ENCODE assay signal across 9 mouse cellular contexts in genomic region chr2:30891002-30891401, GRCm38 (mm10). TPM values are rescaled to one million over a fixed set of nuclear protein-coding genes. Genes with fewer than 3 reads are reported as not detected.
DNase-seq lines count a peak whose midpoint lies in the region; ATAC-seq and TF ChIP-seq lines count a peak whose summit lies in the region.
"Had no signal": no experiment of that assay in that cellular context is flagged by ENCODE, and none has a peak within 500 bp of the region (broad histone marks: within the 10 kb centered on the region; RNA-seq: fewer than 3 reads in every experiment).

No protein-coding gene starts in this region.

- ATAC-seq in intestine, postnatal 0 days: no peak
- ATAC-seq in intestine, embryonic 16.5 days: no peak
- ATAC-seq in midbrain, embryonic 14.5 days (ENCODE audit: low FRiP score, low TSS enrichment): no peak

- no peak overlapping the region for H3K27ac ChIP-seq in intestine, postnatal 0 days (ENCODE audit: low read depth, low read length)
- no peak overlapping the region for H3K27ac ChIP-seq in intestine, embryonic 16.5 days (ENCODE audit: low read length)
- no peak overlapping the region for H3K27ac ChIP-seq in left cerebral cortex, adult 2 months
- H3K27ac ChIP-seq in midbrain, embryonic 14.5 days (replicated peaks; ENCODE audit: low read depth, low read length): no peak overlapping the region
- H3K27ac ChIP-seq: embryonic facial prominence, embryonic 15.5 days had no signal

- no peaks in the 10 kb centered on the region for H3K27me3 ChIP-seq in intestine, postnatal 0 days (replicated peaks; ENCODE audit: control insufficient read depth, insufficient read depth, low read length)
- no peaks in the 10 kb centered on the region for H3K27me3 ChIP-seq in intestine, embryonic 16.5 days (replicated peaks; ENCODE audit: control insufficient read depth, insufficient read depth, low read length)
- H3K27me3 ChIP-seq in midbrain, embryonic 14.5 days (ENCODE audit: control insufficient read depth, insufficient read depth, low read length): no peaks in the 10 kb centered on the region
- H3K27me3 ChIP-seq: embryonic facial prominence, embryonic 15.5 days had no signal

- H3K9ac ChIP-seq in intestine, postnatal 0 days (ENCODE audit: low read depth, low read length): no peak overlapping the region
- H3K9ac ChIP-seq in intestine, embryonic 16.5 days (ENCODE audit: low read depth, low read length): no peak overlapping the region
- H3K9ac ChIP-seq in midbrain, embryonic 14.5 days (replicated peaks; ENCODE audit: low read length): no peak overlapping the region
- H3K9ac ChIP-seq: embryonic facial prominence, embryonic 15.5 days had no signal

- intact Hi-C loops in heart, postnatal 25 days (cut with DNase I): loop anchor here (1.0 kb wide), 1 partner anchor 43 kb away; no protein-coding TSS in a partner anchor
- intact Hi-C loops in left cerebral cortex, adult 2 months (cut with DNase I): no loop called here

- no peak overlapping the region for H3K4me2 ChIP-seq in intestine, postnatal 0 days (replicated peaks; ENCODE audit: low read depth)
- H3K4me2 ChIP-seq in intestine, embryonic 16.5 days (ENCODE audit: low read depth, low read length): no peak overlapping the region
- H3K4me2 ChIP-seq in midbrain, embryonic 14.5 days (ENCODE audit: low read length): no peak overlapping the region
- H3K4me2 ChIP-seq: embryonic facial prominence, embryonic 15.5 days had no signal

- WGBS in intestine, postnatal 0 days: 11% methylated on average over 3 of the region's 3 CpGs
- 7% methylated on average over 3 of the region's 3 CpGs for WGBS in intestine, embryonic 16.5 days
- WGBS in midbrain, embryonic 14.5 days: 5% methylated on average over 3 of the region's 3 CpGs

- peak; percentile 91 for DNase-seq in R1 (ENCODE audit: low read depth, low spot score)
- DNase-seq in embryo, embryonic 10 days (ENCODE audit: low spot score): peak; percentile 90
- peak; percentile 13 for DNase-seq in heart, postnatal 25 days (ENCODE audit: low spot score)
- DNase-seq in left cerebral cortex, adult 2 months (ENCODE audit: extremely low spot score in 1 of 2, low spot score in 2 of 2): peak; percentile 34 to 38
- peak; percentile 81 for DNase-seq in midbrain, embryonic 14.5 days
- peak; percentile 42 for DNase-seq in thymus, postnatal 25 days

- no peaks in the 10 kb centered on the region for H3K36me3 ChIP-seq in intestine, postnatal 0 days (ENCODE audit: control insufficient read depth, insufficient read depth)
- H3K36me3 ChIP-seq in intestine, embryonic 16.5 days (ENCODE audit: control insufficient read depth, insufficient read depth, low read length): no peaks in the 10 kb centered on the region
- no peaks in the 10 kb centered on the region for H3K36me3 ChIP-seq in midbrain, embryonic 14.5 days (ENCODE audit: control insufficient read depth, insufficient read depth, low read length)

- H3K9me3 ChIP-seq in intestine, postnatal 0 days (ENCODE audit: control insufficient read depth): no peaks in the 10 kb centered on the region
- H3K9me3 ChIP-seq in intestine, embryonic 16.5 days (ENCODE audit: control insufficient read depth, low read length): no peaks in the 10 kb centered on the region
- H3K9me3 ChIP-seq in midbrain, embryonic 14.5 days (ENCODE audit: control insufficient read depth, low read length): no peaks in the 10 kb centered on the region
- H3K9me3 ChIP-seq: embryonic facial prominence, embryonic 15.5 days had no signal

- no peaks in the 10 kb centered on the region for H3K4me1 ChIP-seq in intestine, postnatal 0 days (replicated peaks; ENCODE audit: control insufficient read depth, insufficient read depth, low read length)
- H3K4me1 ChIP-seq in intestine, embryonic 16.5 days (ENCODE audit: control insufficient read depth, insufficient read depth, low read length): no peaks in the 10 kb centered on the region
- no peaks in the 10 kb centered on the region for H3K4me1 ChIP-seq in midbrain, embryonic 14.5 days (ENCODE audit: control insufficient read depth, insufficient read depth, low read length)

- no peak overlapping the region for H3K4me3 ChIP-seq in intestine, postnatal 0 days (ENCODE audit: low read depth, low read length)
- H3K4me3 ChIP-seq in intestine, embryonic 16.5 days (ENCODE audit: low read length): no peak overlapping the region
- H3K4me3 ChIP-seq in left cerebral cortex, adult 2 months: no peak overlapping the region
- no peak overlapping the region for H3K4me3 ChIP-seq in midbrain, embryonic 14.5 days (replicated peaks; ENCODE audit: low read depth, low read length)
- H3K4me3 ChIP-seq: embryonic facial prominence, embryonic 15.5 days had no signal

- TF ChIP-seq CTCF in intestine, postnatal 0 days (IDR thresholded peaks at IDR 0.05; ENCODE audit: low read depth): peak; percentile 85
- TF ChIP-seq CTCF in left cerebral cortex, adult 2 months (IDR thresholded peaks at IDR 0.05): peak; percentile 79

RNA-seq across cellular contexts. Expression of gene Ptges, which starts 38.7 kb away (rescaled TPM):
- 2.8 and 3.6 TPM in 2 replicates for polyA plus RNA-seq in intestine, postnatal 0 days (2015; fragmentation: Nextera tagmentation; extraction: Ambion mirVana)
- polyA plus RNA-seq in intestine, embryonic 16.5 days (2015; fragmentation: Nextera tagmentation; extraction: Ambion mirVana): 3.9 and 4.0 TPM in 2 replicates
- 1 to 10 TPM; 2.3 to 2.7 TPM for total RNA-seq in heart, postnatal 25 days (2021)
- 1 to 10 TPM; 5.1 to 6.9 TPM for total RNA-seq in left cerebral cortex, adult 2 months (2021)
- polyA plus RNA-seq in midbrain, embryonic 14.5 days (2014; fragmentation: Nextera tagmentation; extraction: Ambion mirVana): 3.2 and 4.2 TPM in 2 replicates

RNA-seq across cellular contexts. Expression of gene Prrx2, which starts 56.2 kb away (rescaled TPM):
- 0.64 and 0.74 TPM in 2 replicates for polyA plus RNA-seq in intestine, postnatal 0 days (2015; fragmentation: Nextera tagmentation; extraction: Ambion mirVana)
- 1.6 and 1.9 TPM in 2 replicates for polyA plus RNA-seq in intestine, embryonic 16.5 days (2015; fragmentation: Nextera tagmentation; extraction: Ambion mirVana)
- total RNA-seq in heart, postnatal 25 days (2021): 1 to 10 TPM in 1 of 2 experiments, under 1 TPM in 1; 0.61 to 1.9 TPM
- 1 to 10 TPM; 1.5 to 1.7 TPM for total RNA-seq in left cerebral cortex, adult 2 months (2021)
- polyA plus RNA-seq in midbrain, embryonic 14.5 days (2014; fragmentation: Nextera tagmentation; extraction: Ambion mirVana): 1.4 and 2.2 TPM in 2 replicates

Comparison
In these comparisons a context has a peak if more than half of its experiments do, and no peak if none do; other contexts are left out.
1. DNase-seq: peak in every context shown above with its lines; median percentile 91 in R1; 90 in embryo, embryonic 10 days; 81 in midbrain, embryonic 14.5 days; 42 in thymus, postnatal 25 days; 36 in left cerebral cortex, adult 2 months; 13 in heart, postnatal 25 days.